Mouse (Mus musculus) neural tube, embryonic 13.5 days (tissue): ENCODE results near the gene Sspo. TPM values are rescaled to one million over a fixed set of nuclear protein-coding genes. Genes with fewer than 3 reads are reported as not detected.

Experiments
- ATAC-seq: fragments of 200-750 bp; cut with Nextera tagmentation; 2 replicates; pipeline ENCODE4 v1.8.0; 2017; ENCODE audit warnings: low read depth, mild to moderate bottlenecking, moderate TSS enrichment, moderate library complexity
- H3K27ac ChIP-seq: fragments of 300-500 bp; sonication (generic); replicated peaks from 2 replicates; pipeline ENCODE4 v1.5.1; 2015; ENCODE audit warnings: moderate library complexity, mild to moderate bottlenecking, inconsistent platforms
- H3K27me3 ChIP-seq: fragments of 300-500 bp; sonication (generic); 2 replicates; pipeline ENCODE4 v1.6.1; 2015; ENCODE audit warnings: mild to moderate bottlenecking, inconsistent platforms
- H3K36me3 ChIP-seq: fragments of 300-500 bp; sonication (generic); 2 replicates; pipeline ENCODE4 v1.6.1; 2015; ENCODE audit warnings: mild to moderate bottlenecking, inconsistent platforms
- H3K4me1 ChIP-seq: fragments of 300-500 bp; sonication (generic); replicated peaks from 2 replicates; pipeline ENCODE4 v1.6.1; 2015; ENCODE audit warnings: inconsistent platforms
- H3K4me2 ChIP-seq: fragments of 300-500 bp; sonication (generic); 2 replicates; pipeline ENCODE4 v1.6.1; 2015; ENCODE audit warnings: inconsistent platforms, mild to moderate bottlenecking, moderate library complexity
- H3K4me3 ChIP-seq: fragments of 300-500 bp; sonication (generic); 2 replicates; pipeline ENCODE4 v1.5.1; 2015; ENCODE audit warnings: mild to moderate bottlenecking, inconsistent platforms
- H3K9ac ChIP-seq: fragments of 300-500 bp; sonication (generic); 2 replicates; pipeline ENCODE4 v1.6.1; 2015; ENCODE audit warnings: moderate library complexity, mild to moderate bottlenecking, inconsistent platforms
- H3K9me3 ChIP-seq: fragments of 300-500 bp; sonication (generic); 2 replicates; pipeline ENCODE4 v1.6.1; 2016; ENCODE audit warnings: inconsistent platforms
- WGBS: fragments of 180-500 bp; shearing (Covaris S2); methylation state at CpG from one replicate; pipeline ENCODE4 v1.1.7; 2015; 5-methylcytosine and 5-hydroxymethylcytosine counted together
- polyA plus RNA-seq: library from polyadenylated mRNA; unstranded; fragments of >200 nt; fragmentation: Nextera tagmentation; extraction: Ambion mirVana; gene quantifications from 2 replicates; pipeline ENCODE4 v1.2.1, GENCODE M21; 2015

Sspo gene
- polyA plus RNA-seq, 1 experiment from 2014 or later, result 0.31 TPM

DNA sequence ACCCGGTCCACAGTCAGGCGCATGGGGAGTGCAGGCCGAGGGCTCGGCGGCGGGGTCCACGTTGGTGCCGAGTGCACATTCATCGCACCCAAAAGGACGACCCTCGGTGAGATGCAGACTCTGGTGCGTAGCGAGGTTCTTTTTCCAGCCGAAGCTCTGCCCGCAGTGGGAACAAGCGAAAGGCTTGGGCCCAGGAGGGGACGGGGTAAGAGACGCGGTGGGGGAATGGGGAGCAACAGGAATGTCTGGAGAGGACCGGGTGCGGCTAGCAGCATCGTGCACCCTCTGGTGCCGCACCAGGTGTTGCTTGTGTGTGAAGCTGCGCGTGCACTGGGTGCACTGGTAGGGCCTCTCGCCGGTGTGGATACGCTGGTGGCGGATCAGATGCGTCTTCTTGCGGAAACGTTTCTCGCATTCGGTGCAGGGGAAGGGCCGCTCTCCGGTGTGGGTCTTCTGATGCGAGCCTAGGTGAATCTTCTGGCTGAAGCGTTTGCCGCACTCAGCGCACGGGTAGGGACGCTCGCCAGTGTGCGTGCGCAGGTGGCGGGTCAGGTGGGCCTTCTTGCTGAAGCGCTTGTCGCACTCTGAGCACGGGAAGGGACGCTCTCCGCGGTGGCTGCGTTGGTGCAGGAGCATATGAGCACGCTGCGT is 9.4 kb upstream of the Sspo start:
- Histone ChIP-seq H3K9ac (peak overlapping the region; percentile 46), H3K36me3 (peaks cover 43% of the 10 kb centered on the region), H3K27ac (no peak overlapping the region), H3K27me3 (peaks cover 51% of the 10 kb centered on the region), H3K9me3 (no peaks in the 10 kb centered on the region), H3K4me1 (peaks cover 40% of the 10 kb centered on the region), H3K4me3 (peak overlapping the region; percentile 24), H3K4me2 (peak overlapping the region; percentile 43)
- WGBS, result 17% methylated on average over 55 of the region's 55 CpGs
- peak; percentile 20; the same call in 1 of the 2 replicates for ATAC-seq

DNA sequence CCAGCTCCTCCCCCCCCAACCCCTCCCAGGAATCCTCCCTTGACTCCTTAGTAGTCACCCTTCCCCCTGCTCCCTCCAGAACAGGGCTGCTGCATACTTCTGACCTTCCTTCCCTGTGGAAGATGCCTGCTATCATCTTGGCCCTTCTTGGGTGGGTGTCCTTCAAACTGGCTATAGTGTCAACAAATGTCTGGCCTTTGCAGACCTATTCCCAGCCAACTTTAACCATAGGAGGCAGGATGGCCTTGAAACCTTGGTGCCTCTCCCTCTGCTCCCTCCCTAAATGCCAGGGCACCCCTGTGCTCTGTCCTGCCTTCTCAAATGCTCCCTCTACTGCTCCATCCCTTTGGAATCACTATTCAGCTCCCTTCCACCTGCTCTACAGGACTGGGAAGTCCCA is 8.4 kb upstream of the Sspo start:
- no peak overlapping the region; the same call in 1 of the 2 replicates for H3K9ac ChIP-seq
- no peak overlapping the region for H3K27ac ChIP-seq
- peaks cover 51% of the 10 kb centered on the region for H3K27me3 ChIP-seq
- no peak overlapping the region for H3K4me3 ChIP-seq
- peaks cover 44% of the 10 kb centered on the region for H3K4me1 ChIP-seq
- H3K9me3 ChIP-seq, result no peaks in the 10 kb centered on the region
- no peak for ATAC-seq
- H3K36me3 ChIP-seq, result peaks cover 43% of the 10 kb centered on the region
- no peak overlapping the region for H3K4me2 ChIP-seq

DNA sequence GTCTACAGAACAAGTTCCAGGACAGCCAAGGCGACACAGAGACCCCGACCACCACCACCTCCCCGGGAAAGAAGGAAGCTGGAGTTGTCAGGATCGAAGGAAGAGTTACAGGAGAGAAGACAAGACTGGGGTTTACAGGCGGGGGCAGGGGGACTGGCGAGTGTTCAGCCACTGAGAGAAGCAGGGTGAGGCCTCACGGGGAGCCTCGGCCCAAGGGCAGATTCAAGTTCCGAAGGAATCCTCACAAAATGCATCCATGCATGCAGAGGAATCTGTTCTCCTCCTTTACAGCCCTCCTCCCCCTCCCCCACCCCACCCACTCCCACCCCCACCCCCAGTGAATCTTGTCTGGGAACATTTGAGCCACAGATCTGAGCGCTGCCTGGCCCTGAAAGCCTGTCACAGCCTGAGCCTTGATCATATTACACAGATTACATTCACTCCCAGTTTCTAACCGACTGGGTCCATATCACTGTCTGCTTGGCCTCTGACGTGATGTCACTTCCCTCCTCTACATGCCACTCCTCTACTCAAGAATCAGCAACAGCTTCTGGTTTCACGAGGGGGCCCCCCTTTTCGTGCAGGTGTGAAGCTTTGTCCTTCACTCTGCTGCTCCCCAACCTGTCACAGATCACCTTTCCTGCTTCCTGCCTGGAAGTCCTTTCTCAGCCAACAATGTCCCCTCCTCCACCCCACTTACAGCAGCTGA is 7.6 kb upstream of the Sspo start:
- H3K4me3 ChIP-seq, result no peak overlapping the region
- H3K36me3 ChIP-seq, result peaks cover 43% of the 10 kb centered on the region
- peaks cover 51% of the 10 kb centered on the region for H3K27me3 ChIP-seq
- no peak for ATAC-seq
- 36% methylated on average over 14 of the region's 14 CpGs for WGBS
- H3K4me1 ChIP-seq, result peaks cover 44% of the 10 kb centered on the region
- H3K9me3 ChIP-seq, result no peaks in the 10 kb centered on the region
- no peak overlapping the region for H3K4me2 ChIP-seq
- no peak overlapping the region for H3K27ac ChIP-seq
- no peak overlapping the region for H3K9ac ChIP-seq

GRCm38 (mm10) chr6:48443592-48444309 is 4.3 kb upstream of the Sspo start:
- H3K4me2 ChIP-seq, result peak overlapping the region; percentile 88
- no peaks in the 10 kb centered on the region for H3K9me3 ChIP-seq
- peaks cover 42% of the 10 kb centered on the region for H3K4me1 ChIP-seq
- ATAC-seq, result peak; percentile 84
- H3K4me3 ChIP-seq, result peak overlapping the region; percentile 74
- H3K27me3 ChIP-seq, result peaks cover 31% of the 10 kb centered on the region
- H3K36me3 ChIP-seq, result peaks cover 22% of the 10 kb centered on the region
- peak overlapping the region; percentile 87 for H3K9ac ChIP-seq
- peak overlapping the region; percentile 91 for H3K27ac ChIP-seq
- 2% methylated on average over 19 of the region's 19 CpGs for WGBS

GRCm38 (mm10) chr6:48444310-48445180 is 3.5 kb upstream of the Sspo start:
- peak overlapping the region; percentile 88 for H3K4me2 ChIP-seq
- ATAC-seq, result peak; percentile 76
- H3K4me1 ChIP-seq, result peaks cover 34% of the 10 kb centered on the region
- peak overlapping the region; percentile 91 for H3K27ac ChIP-seq
- peak overlapping the region; percentile 87 for H3K9ac ChIP-seq
- H3K9me3 ChIP-seq, result no peaks in the 10 kb centered on the region
- peaks cover 23% of the 10 kb centered on the region for H3K27me3 ChIP-seq
- H3K4me3 ChIP-seq, result peak overlapping the region; percentile 74
- WGBS, result 3% methylated on average over 32 of the region's 34 CpGs
- peaks cover 17% of the 10 kb centered on the region for H3K36me3 ChIP-seq

GRCm38 (mm10) chr6:48445181-48446101 is 2.6 kb upstream of the Sspo start, which contains the start of gene Zfp467:
Gene Zfp467, minus strand, starts transcription at chr6:48445825.
- H3K27me3 ChIP-seq, result peaks cover 14% of the 10 kb centered on the region
- WGBS, result under 1% methylated on average over 65 of the region's 65 CpGs
- peaks cover 27% of the 10 kb centered on the region for H3K4me1 ChIP-seq
- H3K27ac ChIP-seq, result peak within 1 kb of the TSS; percentile 91
- peak; percentile 42 for ATAC-seq
- no peaks in the 10 kb centered on the region for H3K9me3 ChIP-seq
- H3K9ac ChIP-seq, result peak within 1 kb of the TSS; percentile 87
- H3K4me2 ChIP-seq, result peak within 1 kb of the TSS; percentile 88
- H3K36me3 ChIP-seq, result peaks cover 17% of the 10 kb centered on the region
- H3K4me3 ChIP-seq, result peak within 1 kb of the TSS; percentile 74

GRCm38 (mm10) chr6:48446256-48446655 is 1.8 kb upstream of the Sspo start:
- Histone ChIP-seq H3K9ac (0 out of 2 replicates have a peak overlapping the region, but pooled peaks have one; percentile 87), H3K36me3 (peaks cover 14% of the 10 kb centered on the region), H3K9me3 (no peaks in the 10 kb centered on the region), H3K4me2 (peak overlapping the region; percentile 88), H3K27me3 (peaks cover 6% of the 10 kb centered on the region), H3K4me1 (peaks cover 19% of the 10 kb centered on the region), H3K4me3 (peak overlapping the region; percentile 74), H3K27ac (0 out of 2 replicates have a peak overlapping the region, but pooled peaks have one; percentile 38)
- no peak for ATAC-seq
- WGBS, result 25% methylated on average over 3 of the region's 3 CpGs

DNA sequence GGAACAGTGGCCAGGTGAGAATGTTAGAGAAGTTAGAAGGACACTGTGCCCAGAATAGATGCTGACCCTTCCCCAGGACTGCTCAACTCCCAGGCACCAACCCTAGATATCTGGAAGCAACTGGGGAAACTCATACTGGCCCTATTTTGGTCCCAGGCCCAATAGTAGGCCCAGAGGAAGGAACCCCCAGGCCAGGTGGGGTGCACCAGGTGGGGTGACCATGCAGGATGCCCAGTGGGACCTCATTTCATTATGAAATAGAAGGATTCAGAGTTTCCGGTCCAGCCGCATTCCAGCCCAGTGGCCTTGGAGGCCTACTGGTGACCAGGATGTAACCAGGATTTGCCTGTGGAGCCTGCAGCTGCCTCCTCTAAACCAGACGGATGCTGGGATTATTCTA is 1.1 kb upstream of the Sspo start:
- ATAC-seq, result no peak
- Histone ChIP-seq H3K9me3 (no peaks in the 10 kb centered on the region), H3K36me3 (peaks cover 7% of the 10 kb centered on the region), H3K4me2 (no peak overlapping the region), H3K27ac (no peak overlapping the region), H3K4me3 (no peak overlapping the region), H3K4me1 (peaks cover 17% of the 10 kb centered on the region), H3K27me3 (no peaks in the 10 kb centered on the region), H3K9ac (no peak overlapping the region)
- 78% methylated on average over 3 of the region's 3 CpGs for WGBS

GRCm38 (mm10) chr6:48448527-48448926 is 498 bp downstream of the Sspo start:
- Histone ChIP-seq H3K9ac (no peak overlapping the region), H3K4me1 (peaks cover 12% of the 10 kb centered on the region), H3K4me3 (no peak overlapping the region), H3K9me3 (no peaks in the 10 kb centered on the region), H3K4me2 (no peak overlapping the region), H3K27ac (no peak overlapping the region), H3K36me3 (no peaks in the 10 kb centered on the region), H3K27me3 (no peaks in the 10 kb centered on the region)
- WGBS, result 79% methylated on average over 7 of the region's 7 CpGs
- no peak for ATAC-seq

DNA sequence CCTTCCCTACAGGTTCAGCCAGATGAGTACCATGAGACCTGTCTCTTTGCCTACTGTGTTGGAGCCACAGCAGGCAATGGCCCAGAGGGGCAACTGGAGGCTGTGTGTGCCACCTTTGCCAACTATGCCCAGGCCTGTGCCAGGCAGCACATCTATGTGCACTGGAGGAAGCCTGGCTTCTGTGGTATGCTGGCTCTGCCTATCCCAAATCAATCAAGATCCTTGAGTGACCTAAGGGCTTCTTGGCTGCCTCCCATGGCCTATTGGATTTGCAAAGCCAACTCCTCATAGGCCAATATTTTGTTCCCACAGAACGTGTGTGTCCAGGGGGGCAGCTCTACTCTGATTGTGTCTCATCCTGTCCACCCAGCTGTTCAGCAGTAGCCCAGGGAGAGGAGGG is 4.1 kb downstream of the Sspo start:
- Histone ChIP-seq H3K9me3 (no peaks in the 10 kb centered on the region), H3K36me3 (no peaks in the 10 kb centered on the region), H3K4me3 (no peak overlapping the region), H3K27me3 (no peaks in the 10 kb centered on the region), H3K4me2 (no peak overlapping the region), H3K9ac (no peak overlapping the region), H3K4me1 (no peaks in the 10 kb centered on the region), H3K27ac (no peak overlapping the region)
- 53% methylated on average over 1 of the region's 1 CpGs for WGBS
- ATAC-seq, result no peak

GRCm38 (mm10) chr6:48452771-48453170 is 4.7 kb downstream of the Sspo start:
- Histone ChIP-seq H3K9me3 (no peaks in the 10 kb centered on the region), H3K4me1 (no peaks in the 10 kb centered on the region), H3K27me3 (no peaks in the 10 kb centered on the region), H3K27ac (no peak overlapping the region), H3K4me3 (no peak overlapping the region), H3K9ac (no peak overlapping the region), H3K36me3 (no peaks in the 10 kb centered on the region), H3K4me2 (no peak overlapping the region)
- WGBS, result 78% methylated on average over 3 of the region's 3 CpGs
- no peak for ATAC-seq
